Mouse (Mus musculus): ENCODE data around the gene Isx.

DNA sequence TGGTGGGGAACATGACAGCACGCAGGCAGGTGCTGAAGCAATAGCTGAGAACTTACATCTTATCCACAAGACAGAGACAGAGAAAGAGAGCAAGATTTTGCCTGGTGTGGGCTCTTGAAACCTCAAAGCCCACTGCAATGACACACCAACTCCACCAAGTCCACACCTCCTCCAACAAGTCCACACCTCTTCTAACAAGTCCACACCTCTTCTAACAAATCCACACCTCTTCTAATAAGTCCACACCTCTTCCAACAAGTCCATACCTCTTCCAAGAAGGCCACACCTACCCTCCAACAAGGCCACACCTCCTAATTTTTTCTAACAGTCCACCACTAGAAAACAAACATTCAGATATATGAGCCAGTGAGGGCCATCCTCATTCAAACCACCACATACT is 37.7 kb downstream of the Isx start:
- TF ChIP-seq CTCF (IDR thresholded peaks at IDR 0.05; ENCODE audit: low read depth) (no peak), EP300 (IDR thresholded peaks at IDR 0.05; ENCODE audit: low read depth) (no peak)

Data from liver, postnatal 0 days (tissue).